Mouse (Mus musculus) liver, adult 2 months (tissue): ENCODE data around the gene Chka. TPM values are rescaled to one million over a fixed set of nuclear protein-coding genes. Genes with fewer than 3 reads are reported as not detected.

Experiments
- DNase-seq: peaks from one replicate; pipeline ENCODE4 v3.0.0-alpha.2; 2011; ENCODE audit warnings: low read depth, low spot score; ENCODE audit errors: extremely low read depth
- H3K27ac ChIP-seq: fragments of 200-500 bp; replicated peaks from 2 replicates; pipeline ENCODE4 v1.5.1; 2012; ENCODE audit warnings: low read depth, mild to moderate bottlenecking, control low read depth, inconsistent platforms, low read length; ENCODE audit not compliant: insufficient read depth
- H3K27me3 ChIP-seq: fragments of 200-500 bp; 2 replicates; pipeline ENCODE4 v1.6.1; 2012; ENCODE audit warnings: mild to moderate bottlenecking, moderate library complexity, low read length, inconsistent platforms; ENCODE audit not compliant: control insufficient read depth, insufficient read depth
- H3K36me3 ChIP-seq: fragments of 200-500 bp; 2 replicates; pipeline ENCODE4 v1.6.1; 2012; ENCODE audit warnings: low read length, inconsistent platforms; ENCODE audit not compliant: control insufficient read depth, insufficient read depth
- H3K4me1 ChIP-seq: fragments of 200-500 bp; 2 replicates; pipeline ENCODE4 v1.6.1; 2011; ENCODE audit warnings: low read length; ENCODE audit not compliant: control insufficient read depth, insufficient read depth
- H3K4me3 ChIP-seq: fragments of 200-500 bp; 2 replicates; pipeline ENCODE4 v1.5.1; 2011; ENCODE audit warnings: low read depth, mild to moderate bottlenecking, control low read depth, low read length, moderate library complexity; ENCODE audit not compliant: insufficient read depth
- H3K79me2 ChIP-seq: fragments of 200-500 bp; 2 replicates; pipeline ENCODE4 v1.6.1; 2012; ENCODE audit warnings: inconsistent platforms, mild to moderate bottlenecking, low read length, moderate library complexity; ENCODE audit not compliant: control insufficient read depth, insufficient read depth
- H3K9ac ChIP-seq: fragments of 200-500 bp; 2 replicates; pipeline ENCODE4 v1.6.1; 2012; ENCODE audit warnings: low read depth, mild to moderate bottlenecking, control low read depth, inconsistent platforms, low read length
- CTCF ChIP-seq: fragments of 200-500 bp; IDR thresholded peaks from 2 replicates; pipeline ENCODE4 v1.5.1; 2011; ENCODE audit warnings: low read depth, low read length, control low read depth
- POLR2A ChIP-seq: fragments of 200-500 bp; IDR thresholded peaks from 2 replicates; pipeline ENCODE4 v1.6.1; 2011; ENCODE audit warnings: low read length, control low read depth; ENCODE audit not compliant: insufficient read depth; ENCODE audit errors: extremely low read depth
- WGBS: fragments of 180-500 bp; shearing (Covaris S2); methylation state at CpG from one replicate; pipeline ENCODE4 v1.1.7; 2018; 5-methylcytosine and 5-hydroxymethylcytosine counted together
- polyA plus RNA-seq: library from polyadenylated mRNA; depleted of rRNA; stranded (reverse); fragments of >200 nt; gene quantifications from 2 replicates; pipeline ENCODE4 v1.2.3, GENCODE M21; 2012
- total RNA-seq: library from RNA; depleted of rRNA; stranded (reverse); fragments of >200 nt; gene quantifications from 2 replicates; pipeline ENCODE4 v1.2.3, GENCODE M21; 2014

The Chka gene
- total and polyA plus RNA-seq, 2 experiments: 11.9 to 56.7 TPM

- no peak overlapping the region for H3K27ac ChIP-seq
- TF ChIP-seq POLR2A (no peak), CTCF (no peak)
- peaks cover 4% of the 10 kb centered on the region; the same call in 1 of the 2 replicates for H3K79me2 ChIP-seq
- H3K4me1 ChIP-seq: peaks cover 14% of the 10 kb centered on the region
- WGBS: 74% methylated on average over 10 of the region's 10 CpGs
- H3K4me3 ChIP-seq: no peak overlapping the region
- no peak for DNase-seq
- peaks cover 4% of the 10 kb centered on the region; the same call in 1 of the 2 replicates for H3K36me3 ChIP-seq
- no peak overlapping the region for H3K9ac ChIP-seq
- no peaks in the 10 kb centered on the region for H3K27me3 ChIP-seq
These were observed 52.7 kb downstream of the Chka start for GRCm38 (mm10) chr19:3904363-3904675.

GRCm38 (mm10) chr19:3905261-3905969 lies 53.8 kb downstream of the Chka start:
- H3K27me3 ChIP-seq: no peaks in the 10 kb centered on the region
- peak overlapping the region; percentile 19 for H3K9ac ChIP-seq
- TF ChIP-seq CTCF: no peak
- TF ChIP-seq POLR2A: no peak
- H3K79me2 ChIP-seq: peaks cover 4% of the 10 kb centered on the region; the same call in 1 of the 2 replicates
- peak overlapping the region; percentile 76 for H3K27ac ChIP-seq
- peak overlapping the region; percentile 25 for H3K4me3 ChIP-seq
- H3K4me1 ChIP-seq: peaks cover 14% of the 10 kb centered on the region
- H3K36me3 ChIP-seq: peaks cover 4% of the 10 kb centered on the region; the same call in 1 of the 2 replicates
- DNase-seq: peak; percentile 82
- 1% methylated on average over 6 of the region's 6 CpGs for WGBS

GRCm38 (mm10) chr19:3906326-3906725 lies 54.8 kb downstream of the Chka start:
- Histone ChIP-seq H3K9ac (peak overlapping the region; percentile 89), H3K79me2 (peaks cover 4% of the 10 kb centered on the region; the same call in 1 of the 2 replicates), H3K4me1 (peaks cover 14% of the 10 kb centered on the region), H3K36me3 (peaks cover 3% of the 10 kb centered on the region; the same call in 1 of the 2 replicates), H3K4me3 (peak overlapping the region; percentile 88), H3K27me3 (no peaks in the 10 kb centered on the region), H3K27ac (peak overlapping the region; percentile 76)
- DNase-seq: no peak
- 3% methylated on average over 10 of the region's 10 CpGs for WGBS
- TF ChIP-seq CTCF: no peak
- no peak for TF ChIP-seq POLR2A

GRCm38 (mm10) chr19:3906795-3907786 lies 55.5 kb downstream of the Chka start, which contains the start of gene Tcirg1:
Gene Tcirg1, minus strand, starts transcription at chr19:3907133.
- peaks cover 4% of the 10 kb centered on the region; the same call in 1 of the 2 replicates for H3K79me2 ChIP-seq
- TF ChIP-seq CTCF: peak; percentile 4; the same call in 1 of the 2 replicates
- TF ChIP-seq POLR2A: peak; percentile 88
- peak within 1 kb of the TSS; percentile 88 for H3K4me3 ChIP-seq
- peak within 1 kb of the TSS; percentile 89 for H3K9ac ChIP-seq
- peaks cover 20% of the 10 kb centered on the region for H3K4me1 ChIP-seq
- peaks cover 3% of the 10 kb centered on the region; the same call in 1 of the 2 replicates for H3K36me3 ChIP-seq
- H3K27ac ChIP-seq: peak within 1 kb of the TSS; percentile 76
- 2% methylated on average over 36 of the region's 36 CpGs for WGBS
- DNase-seq: peak; percentile 84
- no peaks in the 10 kb centered on the region for H3K27me3 ChIP-seq

GRCm38 (mm10) chr19:3907876-3908660 lies 56.5 kb downstream of the Chka start:
- H3K4me3 ChIP-seq: no peak overlapping the region
- TF ChIP-seq POLR2A (no peak), CTCF (no peak)
- DNase-seq: peak; percentile 43
- H3K79me2 ChIP-seq: peaks cover 4% of the 10 kb centered on the region; the same call in 1 of the 2 replicates
- no peaks in the 10 kb centered on the region for H3K27me3 ChIP-seq
- peaks cover 20% of the 10 kb centered on the region for H3K4me1 ChIP-seq
- 44% methylated on average over 8 of the region's 8 CpGs for WGBS
- H3K27ac ChIP-seq: peak overlapping the region; percentile 67
- H3K9ac ChIP-seq: no peak overlapping the region
- no peaks in the 10 kb centered on the region for H3K36me3 ChIP-seq
